Mouse (Mus musculus): ENCODE measurements around the gene Slc34a1. TPM values are rescaled to one million over a fixed set of nuclear protein-coding genes. Genes with fewer than 3 reads are reported as not detected.
"Not testable (repeated sequence)": the region's sequence is repeated elsewhere in the genome, so short reads cannot be mapped to it uniquely, and the experiment has no call there.

The Slc34a1 gene
- total and polyA plus RNA-seq, 2 experiments from 2014 or later: not detected

- ATAC-seq (ENCODE audit: insufficient read depth, low read depth) (peak; percentile 69), DNase-seq (ENCODE audit: low spot score) (peak; percentile 42)
- TF ChIP-seq CTCF (IDR thresholded peaks at IDR 0.05; ENCODE audit: low read depth): peak; percentile 74
- no peak for TF ChIP-seq EP300 (IDR thresholded peaks at IDR 0.05; ENCODE audit: low read depth)
- Histone ChIP-seq H3K4me2 (ENCODE audit: low read depth, low read length) (peak overlapping the region; percentile 47), H3K27me3 (ENCODE audit: control insufficient read depth, insufficient read depth, low read length) (peaks cover 62% of the 10 kb centered on the region), H3K27ac (ENCODE audit: low read depth) (no peak overlapping the region), H3K9ac (replicated peaks; ENCODE audit: low read depth, low read length) (peak overlapping the region; percentile 6; the same call in 1 of the 2 replicates), H3K36me3 (replicated peaks; ENCODE audit: control insufficient read depth, insufficient read depth, low read length) (no peaks in the 10 kb centered on the region), H3K4me3 (ENCODE audit: low read depth, low read length) (peak overlapping the region; percentile 27), H3K4me1 (ENCODE audit: control insufficient read depth, insufficient read depth) (no peaks in the 10 kb centered on the region; the same call in 1 of the 2 replicates), H3K9me3 (replicated peaks; ENCODE audit: control insufficient read depth, low read length) (no peaks in the 10 kb centered on the region)
- WGBS: 12% methylated on average over 35 of the region's 35 CpGs
Observed at GRCm38 (mm10) chr13:55420933-55421800, 23.2 kb downstream of the Slc34a1 start.

- Histone ChIP-seq H3K27ac (ENCODE audit: low read depth) (no peak within 1 kb of the TSS), H3K36me3 (replicated peaks; ENCODE audit: control insufficient read depth, insufficient read depth, low read length) (no peaks in the 10 kb centered on the region), H3K9ac (replicated peaks; ENCODE audit: low read depth, low read length) (no peak within 1 kb of the TSS), H3K4me1 (ENCODE audit: control insufficient read depth, insufficient read depth) (no peaks in the 10 kb centered on the region; the same call in 1 of the 2 replicates), H3K4me2 (ENCODE audit: low read depth, low read length) (no peak within 1 kb of the TSS), H3K9me3 (replicated peaks; ENCODE audit: control insufficient read depth, low read length) (no peaks in the 10 kb centered on the region), H3K27me3 (ENCODE audit: control insufficient read depth, insufficient read depth, low read length) (peaks cover 23% of the 10 kb centered on the region), H3K4me3 (ENCODE audit: low read depth, low read length) (no peak within 1 kb of the TSS)
- TF ChIP-seq EP300 (IDR thresholded peaks at IDR 0.05; ENCODE audit: low read depth): no peak
- no peak for TF ChIP-seq CTCF (IDR thresholded peaks at IDR 0.05; ENCODE audit: low read depth)
- no peak for ATAC-seq (ENCODE audit: insufficient read depth, low read depth)
- WGBS: 79% methylated on average over 10 of the region's 10 CpGs
- no peak for DNase-seq (ENCODE audit: low spot score)
Observed at GRCm38 (mm10) chr13:55426613-55427012, 28.6 kb downstream of the Slc34a1 start, which contains the start of gene F12. Gene F12, minus strand, starts transcription at chr13:55426793.

- Histone ChIP-seq H3K36me3 (replicated peaks; ENCODE audit: control insufficient read depth, insufficient read depth, low read length) (no peaks in the 10 kb centered on the region), H3K27me3 (ENCODE audit: control insufficient read depth, insufficient read depth, low read length) (peaks cover 10% of the 10 kb centered on the region), H3K27ac (ENCODE audit: low read depth) (no peak overlapping the region), H3K4me2 (ENCODE audit: low read depth, low read length) (no peak overlapping the region), H3K9me3 (replicated peaks; ENCODE audit: control insufficient read depth, low read length) (no peaks in the 10 kb centered on the region), H3K9ac (replicated peaks; ENCODE audit: low read depth, low read length) (no peak overlapping the region), H3K4me1 (ENCODE audit: control insufficient read depth, insufficient read depth) (no peaks in the 10 kb centered on the region), H3K4me3 (ENCODE audit: low read depth, low read length) (no peak overlapping the region)
- 64% methylated on average over 12 of the region's 12 CpGs for WGBS
- TF ChIP-seq CTCF (IDR thresholded peaks at IDR 0.05; ENCODE audit: low read depth) (no peak), EP300 (IDR thresholded peaks at IDR 0.05; ENCODE audit: low read depth) (no peak)
- DNase-seq (ENCODE audit: low spot score) (peak; percentile 23), ATAC-seq (ENCODE audit: insufficient read depth, low read depth) (0 out of 2 replicates have a peak, but pooled peaks have one; percentile 27)
Observed at GRCm38 (mm10) chr13:55429226-55429888, 31.4 kb downstream of the Slc34a1 start.

- WGBS: 64% methylated on average over 2 of the region's 2 CpGs
- peaks cover 10% of the 10 kb centered on the region for H3K27me3 ChIP-seq (ENCODE audit: control insufficient read depth, insufficient read depth, low read length)
- H3K9ac ChIP-seq (replicated peaks; ENCODE audit: low read depth, low read length): no peak overlapping the region
- no peaks in the 10 kb centered on the region for H3K36me3 ChIP-seq (replicated peaks; ENCODE audit: control insufficient read depth, insufficient read depth, low read length)
- no peak for DNase-seq (ENCODE audit: low spot score)
- H3K4me3 ChIP-seq (ENCODE audit: low read depth, low read length): no peak overlapping the region
- H3K4me2 ChIP-seq (ENCODE audit: low read depth, low read length): no peak overlapping the region
- no peak for TF ChIP-seq EP300 (IDR thresholded peaks at IDR 0.05; ENCODE audit: low read depth)
- no peak for TF ChIP-seq CTCF (IDR thresholded peaks at IDR 0.05; ENCODE audit: low read depth)
- H3K27ac ChIP-seq (ENCODE audit: low read depth): no peak overlapping the region
- no peaks in the 10 kb centered on the region for H3K4me1 ChIP-seq (ENCODE audit: control insufficient read depth, insufficient read depth)
- ATAC-seq (ENCODE audit: insufficient read depth, low read depth): no peak
- no peaks in the 10 kb centered on the region for H3K9me3 ChIP-seq (replicated peaks; ENCODE audit: control insufficient read depth, low read length)
Observed at GRCm38 (mm10) chr13:55430566-55430965, 32.6 kb downstream of the Slc34a1 start.

- H3K4me2 ChIP-seq (ENCODE audit: low read depth, low read length): no peak overlapping the region; the same call in 1 of the 2 replicates
- WGBS: 55% methylated on average over 10 of the region's 10 CpGs
- DNase-seq (ENCODE audit: low spot score): no peak
Observed at GRCm38 (mm10) chr13:55431889-55432685, 34.1 kb downstream of the Slc34a1 start.

GRCm38 (mm10) chr13:55437111-55437629, 39.2 kb downstream of the Slc34a1 start:
- DNase-seq (ENCODE audit: low spot score); ATAC-seq (ENCODE audit: insufficient read depth, low read depth); H3K9me3 ChIP-seq (replicated peaks; ENCODE audit: control insufficient read depth, low read length); H3K27me3 ChIP-seq (ENCODE audit: control insufficient read depth, insufficient read depth, low read length); H3K4me1 ChIP-seq (ENCODE audit: control insufficient read depth, insufficient read depth); H3K9ac ChIP-seq (replicated peaks; ENCODE audit: low read depth, low read length); H3K4me2 ChIP-seq (ENCODE audit: low read depth, low read length); H3K4me3 ChIP-seq (ENCODE audit: low read depth, low read length); H3K36me3 ChIP-seq (replicated peaks; ENCODE audit: control insufficient read depth, insufficient read depth, low read length); H3K27ac ChIP-seq (ENCODE audit: low read depth): not testable (repeated sequence)
- 73% methylated on average over 15 of the region's 15 CpGs for WGBS

More at GRCm38 (mm10) chr13:55431889-55432685, 34.1 kb downstream of the Slc34a1 start:
- Histone ChIP-seq H3K9me3 (replicated peaks; ENCODE audit: control insufficient read depth, low read length) (no peaks in the 10 kb centered on the region), H3K27ac (ENCODE audit: low read depth) (no peak overlapping the region), H3K4me3 (ENCODE audit: low read depth, low read length) (no peak overlapping the region), H3K27me3 (ENCODE audit: control insufficient read depth, insufficient read depth, low read length) (peaks cover 4% of the 10 kb centered on the region; the same call in 1 of the 2 replicates), H3K4me1 (ENCODE audit: control insufficient read depth, insufficient read depth) (no peaks in the 10 kb centered on the region), H3K36me3 (replicated peaks; ENCODE audit: control insufficient read depth, insufficient read depth, low read length) (no peaks in the 10 kb centered on the region), H3K9ac (replicated peaks; ENCODE audit: low read depth, low read length) (no peak overlapping the region)
- ATAC-seq (ENCODE audit: insufficient read depth, low read depth): no peak
- no peak for TF ChIP-seq EP300 (IDR thresholded peaks at IDR 0.05; ENCODE audit: low read depth)
- TF ChIP-seq CTCF (IDR thresholded peaks at IDR 0.05; ENCODE audit: low read depth): no peak
